Mouse (Mus musculus) kidney, postnatal 14 days (tissue): ENCODE measurements at regions not wholly inside any gene's neighbourhood (a gene's known extent, or its start where the extent isn't known, plus 50 kb on each side); places are given as distances from the start of the nearest gene placed in this dataset.

Source experiments
- DNase-seq: peaks from one replicate; pipeline ENCODE4 v3.0.0; 2022; ENCODE audit warnings: mixed read lengths

DNA sequence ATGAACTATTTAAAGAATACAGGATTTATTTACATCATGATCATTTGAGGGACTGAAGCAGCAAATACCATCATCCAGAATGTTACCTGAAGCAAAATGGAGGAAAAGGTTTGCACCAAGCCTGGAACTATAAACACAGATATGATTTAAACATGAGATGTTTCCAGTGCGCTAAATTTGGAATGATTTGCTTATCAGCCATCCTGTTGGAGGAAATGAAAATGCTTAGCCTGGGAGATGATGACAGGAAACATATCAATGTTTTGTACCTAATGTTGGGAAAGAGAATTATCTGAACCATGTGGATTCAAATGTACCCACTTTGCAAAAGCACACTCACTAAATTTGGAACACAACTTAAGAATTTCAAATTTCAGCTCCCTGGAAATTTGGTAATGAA lies 149.3 kb downstream of the Adgra3 start:
- DNase-seq = no peak

GRCm38 (mm10) chr5:49896106-49896505 lies 162.7 kb downstream of the Adgra3 start:
- DNase-seq = no peak

- DNase-seq = no peak
These were observed 178.4 kb downstream of the Adgra3 start for GRCm38 (mm10) chr5:49880383-49880782.

GRCm38 (mm10) chr5:49876240-49876639 lies 182.6 kb downstream of the Adgra3 start:
- DNase-seq = no peak

- peak; percentile 8 for DNase-seq
These were observed 201.6 kb downstream of the Adgra3 start for GRCm38 (mm10) chr5:49857202-49857601.

GRCm38 (mm10) chr5:49856036-49856435 lies 202.8 kb downstream of the Adgra3 start:
- no peak for DNase-seq

DNA sequence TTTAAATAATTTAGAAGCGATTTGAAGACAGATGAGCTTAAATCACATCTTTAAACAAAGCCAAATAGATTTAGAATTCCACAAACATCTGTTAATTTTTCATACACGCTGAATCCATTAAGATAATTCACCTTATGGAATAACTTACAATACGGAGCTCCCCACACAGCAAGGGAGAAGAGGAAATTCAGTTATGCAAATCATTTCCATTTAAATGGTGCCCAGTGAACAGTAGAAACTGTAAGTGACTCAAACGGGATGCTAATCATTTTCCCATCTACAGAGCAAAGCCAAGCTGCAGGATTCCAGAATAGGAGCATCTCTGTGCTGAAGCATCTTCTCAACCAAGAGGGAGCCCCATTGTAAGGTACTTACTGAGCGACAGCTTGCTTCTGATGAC lies 210.1 kb downstream of the Adgra3 start:
- no peak for DNase-seq

GRCm38 (mm10) chr5:49848174-49848573 lies 210.6 kb downstream of the Adgra3 start:
- DNase-seq = no peak

DNA sequence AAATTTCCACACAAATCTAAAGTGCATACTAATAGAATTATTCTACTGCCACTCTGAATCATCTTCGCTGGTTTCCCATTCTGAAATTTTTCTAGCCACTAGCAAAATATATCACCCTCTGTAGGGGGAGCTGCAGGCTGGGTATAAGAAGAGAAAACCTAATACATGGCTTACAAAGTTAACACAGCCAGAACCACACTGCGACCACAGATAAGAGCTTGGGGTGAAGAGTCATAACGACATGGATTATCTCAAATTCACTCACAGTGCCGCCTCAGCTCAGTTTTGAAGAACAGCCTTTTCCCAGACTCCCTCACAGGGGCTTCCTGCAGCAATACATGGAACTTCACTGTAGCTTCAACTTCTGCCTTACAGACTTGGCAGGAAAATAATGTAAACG lies 240.0 kb downstream of the Adgra3 start:
- DNase-seq = no peak

- DNase-seq = no peak
These were observed 242.1 kb downstream of the Adgra3 start for GRCm38 (mm10) chr5:49816751-49817150.

DNA sequence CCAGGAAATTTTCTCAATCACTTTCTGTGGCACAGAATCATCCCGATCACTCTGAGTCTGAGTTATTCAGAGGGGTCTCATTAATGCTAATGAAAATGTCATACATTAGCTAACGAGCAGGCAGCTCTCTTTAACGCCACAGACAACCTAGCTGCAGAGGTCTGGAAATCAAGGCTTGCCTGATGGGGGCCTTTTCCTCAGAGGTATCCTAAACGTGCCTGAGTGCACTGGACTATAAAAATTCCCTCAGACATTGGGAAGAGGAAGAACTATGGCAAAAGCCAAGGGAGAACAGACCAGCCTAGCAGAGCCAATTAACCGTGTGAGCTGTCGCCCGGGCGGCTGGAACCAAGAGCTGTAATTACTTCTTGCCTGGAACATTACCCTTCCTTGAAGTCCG lies 245.5 kb downstream of the Adgra3 start:
- no peak for DNase-seq

GRCm38 (mm10) chr5:49788494-49789160 lies 263.9 kb upstream of the Kcnip4 start:
- no peak for DNase-seq

- DNase-seq = no peak
These were observed 259.0 kb upstream of the Kcnip4 start for GRCm38 (mm10) chr5:49783728-49784127.

DNA sequence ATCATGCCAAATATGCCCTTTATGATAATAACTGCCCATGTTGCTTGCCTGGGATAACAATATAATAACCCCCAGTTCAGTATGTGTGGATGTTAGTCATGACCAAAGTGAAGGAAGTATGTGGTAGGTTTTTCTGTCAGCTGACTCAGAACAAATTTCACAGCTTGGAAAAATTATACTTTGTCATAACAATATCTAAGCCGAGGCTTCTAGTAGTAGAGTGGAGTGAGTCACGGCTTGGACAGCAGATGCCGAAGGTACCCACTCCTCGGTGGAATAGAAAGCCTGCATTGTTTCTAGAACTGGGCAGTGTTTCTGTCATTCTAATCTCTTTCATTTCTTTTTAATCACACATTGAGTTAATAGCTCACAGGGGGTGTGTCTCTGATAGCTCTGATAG lies 236.3 kb upstream of the Kcnip4 start:
- no peak for DNase-seq

- DNase-seq = no peak
These were observed 230.8 kb upstream of the Kcnip4 start for GRCm38 (mm10) chr5:49755531-49755930.

GRCm38 (mm10) chr5:49712607-49713006 lies 187.9 kb upstream of the Kcnip4 start:
- DNase-seq = no peak

DNA sequence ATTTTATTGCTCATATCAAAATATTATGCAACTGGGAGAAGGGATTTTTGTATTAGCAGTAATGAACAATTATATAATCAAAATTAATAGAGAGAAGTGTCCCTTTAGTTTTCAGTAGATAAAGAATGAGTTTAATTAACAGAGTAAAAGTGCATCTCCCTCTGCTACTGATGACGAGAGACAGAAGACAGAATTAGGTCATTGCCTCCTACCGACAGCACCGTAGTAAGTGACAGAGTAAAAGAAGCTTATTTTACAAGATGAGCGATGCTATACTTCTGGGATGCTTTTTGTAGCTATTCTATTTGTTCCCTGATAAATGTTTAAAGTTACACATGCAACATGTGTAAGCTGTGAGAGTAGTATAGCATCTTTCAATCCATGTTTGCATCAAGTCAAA lies 157.4 kb upstream of the Kcnip4 start:
- DNase-seq = no peak

DNA sequence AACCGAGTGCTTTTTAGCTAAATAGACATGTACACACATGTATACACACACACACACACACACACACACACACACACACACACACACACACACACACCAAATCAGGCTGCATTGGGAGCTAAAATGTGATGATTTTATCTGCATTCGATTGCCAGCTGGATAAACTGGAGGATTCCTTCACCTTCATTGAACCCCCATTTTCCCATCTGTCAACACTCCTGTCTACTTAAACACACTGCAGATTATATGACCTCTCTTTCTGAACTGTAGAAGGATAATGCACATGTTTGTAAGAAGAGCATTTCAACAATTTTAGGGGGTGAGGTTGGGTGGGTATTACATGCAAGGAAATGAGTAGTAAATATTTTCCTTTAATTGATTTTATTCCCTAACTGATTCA lies 156.8 kb upstream of the Kcnip4 start:
- no peak for DNase-seq

- DNase-seq = no peak
These were observed 151.2 kb upstream of the Kcnip4 start for GRCm38 (mm10) chr5:49675885-49676284.

DNA sequence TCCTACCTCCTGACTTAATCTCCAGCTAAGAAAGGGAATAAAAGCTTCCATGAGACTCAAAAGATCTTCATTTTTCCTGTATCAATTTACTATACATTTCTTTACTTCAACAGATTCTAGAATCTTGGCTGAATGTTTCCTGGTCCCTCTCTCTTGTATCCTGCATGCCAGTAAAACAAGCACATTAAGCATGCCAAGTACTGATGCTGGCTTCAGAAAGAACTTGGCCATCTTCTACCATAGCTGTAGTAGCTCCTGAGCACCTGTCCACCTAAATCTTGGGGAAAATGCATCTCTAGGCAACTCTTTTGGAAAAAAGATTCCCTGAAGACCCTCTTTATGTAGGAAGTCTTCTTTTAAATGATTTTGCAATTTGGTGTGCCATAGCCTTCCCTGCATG lies 140.5 kb upstream of the Kcnip4 start:
- DNase-seq = no peak

DNA sequence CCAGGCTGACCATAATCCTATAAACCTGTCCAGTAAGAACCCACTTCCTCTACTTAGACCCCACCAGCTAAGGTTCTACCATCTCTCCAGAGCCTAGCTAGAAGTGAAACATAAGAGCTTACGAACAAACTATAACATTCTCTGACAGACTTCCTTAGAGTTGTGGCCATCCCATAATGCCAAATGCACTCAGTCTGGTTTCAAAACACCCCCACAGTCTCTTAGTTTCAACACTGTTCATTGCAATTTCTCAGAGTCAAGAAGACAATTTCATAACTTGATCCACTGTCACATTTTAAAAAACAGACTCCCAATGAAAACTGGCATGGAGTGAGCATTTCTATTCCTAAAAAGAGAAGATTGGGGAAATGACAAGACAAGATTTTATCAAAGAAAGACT lies 139.2 kb upstream of the Kcnip4 start:
- DNase-seq = no peak

GRCm38 (mm10) chr5:49662096-49662495 lies 137.4 kb upstream of the Kcnip4 start:
- no peak for DNase-seq

GRCm38 (mm10) chr5:49660598-49660997 lies 135.9 kb upstream of the Kcnip4 start:
- no peak for DNase-seq

- DNase-seq = no peak
These were observed 126.2 kb upstream of the Kcnip4 start for GRCm38 (mm10) chr5:49650953-49651352.

DNA sequence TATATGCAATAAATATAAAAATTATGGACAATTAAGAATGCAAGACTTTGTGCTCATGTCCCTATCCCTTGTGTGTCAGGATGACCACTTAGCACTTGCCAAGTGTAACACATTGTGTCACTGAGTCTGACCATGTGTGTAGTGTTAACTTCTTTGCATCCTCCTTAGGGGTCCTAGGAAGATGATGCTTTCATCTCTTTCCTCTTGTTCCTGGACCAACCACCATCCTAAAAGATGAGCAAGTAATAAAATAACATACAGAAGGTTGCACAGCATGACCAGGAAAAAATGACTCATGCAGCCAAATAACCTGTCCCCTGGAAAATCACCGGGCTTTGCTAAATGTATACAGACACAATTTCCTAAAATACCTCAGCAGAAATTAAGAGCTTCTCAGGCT lies 121.1 kb upstream of the Kcnip4 start:
- DNase-seq = no peak

DNA sequence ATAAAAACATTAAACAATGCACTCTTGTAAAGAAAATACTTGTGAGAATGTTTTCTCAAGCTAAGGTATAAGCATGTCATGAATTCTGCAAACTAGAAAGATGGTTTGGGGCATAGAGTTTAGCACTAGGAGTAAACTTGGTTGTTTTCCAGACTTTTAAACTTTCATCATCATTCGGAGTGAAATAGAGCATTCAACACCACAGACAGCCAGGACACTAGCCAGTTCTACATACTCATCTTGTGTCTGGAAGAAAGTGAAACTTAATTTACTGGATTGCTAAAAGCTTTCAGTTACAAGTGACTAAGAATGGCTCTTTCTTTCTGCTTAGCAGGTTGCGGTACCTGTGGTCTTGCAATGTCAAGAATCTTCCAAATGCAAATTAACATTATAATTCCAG lies 119.9 kb upstream of the Kcnip4 start:
- no peak for DNase-seq
